Mouse (Mus musculus) pancreas, adult 10 weeks (tissue): Measurements from ENCODE around the gene Cmya5. TPM values are rescaled to one million over a fixed set of nuclear protein-coding genes. Genes with fewer than 3 reads are reported as not detected.

ENCODE experiments used
- polyA plus RNA-seq: library from polyadenylated mRNA; stranded (reverse); fragments of 350-450 nt; fragmentation: Illumina TruSeq; extraction: RNeasy Lipid Tissue Mini Kit (QIAGEN cat#74804); gene quantifications from one replicate; pipeline ENCODE4 v1.2.3, GENCODE M21; 2015; ENCODE audit warnings: low read depth, low replicate concordance; ENCODE audit not compliant: insufficient read depth

Cmya5 gene
- polyA plus RNA-seq, result 0.15 TPM

DNA sequence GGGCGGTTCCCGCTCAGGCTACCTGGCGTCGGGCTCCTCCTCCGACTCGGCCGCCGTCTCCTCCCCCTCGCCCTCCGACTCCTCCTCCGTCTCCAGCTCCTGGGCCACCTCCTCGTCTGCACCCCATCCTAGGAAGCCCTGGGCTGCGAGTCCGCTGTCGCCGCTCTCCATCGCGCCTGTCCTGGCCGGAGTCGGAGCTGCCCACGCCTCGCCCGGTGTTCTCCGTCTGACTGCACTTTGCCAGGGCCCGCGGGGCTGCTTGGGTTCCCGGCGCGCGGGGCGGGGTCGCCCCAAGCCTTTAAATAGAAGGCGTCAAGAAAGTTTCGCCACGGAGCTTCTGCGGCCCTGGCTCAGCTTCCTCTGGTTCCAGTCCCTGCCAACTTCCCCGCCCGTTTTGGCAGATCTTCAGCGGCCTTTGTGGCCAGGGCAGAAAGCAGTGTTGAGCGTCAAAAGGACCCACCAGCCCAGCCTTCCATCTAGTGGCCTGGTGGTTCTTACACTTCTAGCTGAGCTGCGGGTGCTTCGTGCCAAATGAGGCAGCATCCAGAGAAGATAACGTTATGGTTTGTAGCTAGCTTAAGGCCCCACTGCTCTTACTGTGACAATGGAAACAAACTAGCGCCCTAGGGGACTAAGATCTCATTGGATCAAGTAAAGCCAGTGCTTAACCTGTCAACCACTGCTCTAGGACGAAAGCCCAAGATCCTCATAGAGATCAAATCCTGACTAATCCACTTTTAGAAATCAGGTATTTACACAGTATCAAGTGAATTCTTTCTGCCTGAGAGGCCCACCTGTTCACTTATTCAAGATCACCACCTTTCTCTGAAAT lies at the start of gene Cmya5:
Gene Cmya5 (minus strand): TSS at position 389 of the 832 bp plus-strand sequence.

DNA sequence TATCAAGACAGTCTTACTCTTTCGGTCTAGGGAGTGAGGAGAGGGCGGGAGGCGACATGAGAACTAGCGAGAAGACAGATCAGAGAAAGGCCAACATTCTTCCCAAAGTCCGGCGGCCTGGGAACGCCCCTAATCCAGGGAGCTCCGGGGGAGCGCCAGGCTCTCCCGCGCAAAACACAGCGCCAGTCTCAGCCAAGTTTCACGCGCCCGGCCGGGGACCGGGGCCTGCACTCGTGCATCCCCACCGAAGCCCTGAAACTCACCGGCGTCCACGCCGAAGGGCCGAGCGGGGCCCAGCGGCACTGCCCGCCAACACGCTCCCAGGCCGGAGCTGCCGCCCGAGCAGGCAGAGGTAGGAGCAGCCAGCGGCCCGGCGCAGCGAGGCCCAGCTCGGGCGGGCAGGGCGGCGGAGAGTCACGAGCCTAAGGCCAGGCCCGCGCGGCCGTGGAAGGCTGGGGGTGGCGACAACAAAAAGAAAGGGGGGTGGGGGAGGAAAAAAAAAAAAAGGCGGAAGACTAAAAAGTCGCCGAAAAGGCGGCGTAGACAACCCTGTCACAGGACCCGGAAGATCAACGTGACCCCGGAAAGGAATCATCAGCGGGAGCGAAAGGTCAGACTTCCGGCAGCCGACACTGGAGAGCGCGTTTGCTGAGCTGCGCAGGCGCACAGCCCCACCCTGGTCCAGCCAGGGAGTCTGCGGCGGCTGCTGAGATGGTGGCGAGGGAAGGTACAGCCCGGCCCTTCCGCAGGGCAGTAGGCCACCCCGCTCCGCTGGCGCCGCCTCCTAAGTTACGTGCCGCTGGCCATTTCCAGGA lies 47.5 kb upstream of the Cmya5 start, which contains the start of gene Tent2:
Gene Tent2 (minus strand): TSS at position 555 of the 815 bp plus-strand sequence.

Other genes with a start within 250 kb of the Cmya5 start
- 4.4 TPM for gene Tent2, start 47.7 kb upstream of the Cmya5 start, polyA plus RNA-seq
- gene Homer1, start 154.9 kb upstream of the Cmya5 start, polyA plus RNA-seq, result 1.6 TPM